Mouse (Mus musculus) brain, embryonic 14.5 days (tissue): Measurements from ENCODE around the gene Nudt19.

Experiments
- CTCF ChIP-seq: fragments of 200-500 bp; IDR thresholded peaks from 2 replicates; pipeline ENCODE4 v1.5.1; 2012; ENCODE audit warnings: inconsistent platforms, mild to moderate bottlenecking, moderate library complexity, borderline replicate concordance; ENCODE audit not compliant: insufficient read depth, insufficient read length; ENCODE audit errors: extremely low read depth
- POLR2A ChIP-seq: fragments of 200-500 bp; IDR thresholded peaks from 2 replicates; pipeline ENCODE4 v1.6.1; 2012; ENCODE audit warnings: mild to moderate bottlenecking, inconsistent platforms, borderline replicate concordance; ENCODE audit not compliant: poor library complexity, insufficient read depth, insufficient read length, severe bottlenecking; ENCODE audit errors: extremely low read depth

DNA sequence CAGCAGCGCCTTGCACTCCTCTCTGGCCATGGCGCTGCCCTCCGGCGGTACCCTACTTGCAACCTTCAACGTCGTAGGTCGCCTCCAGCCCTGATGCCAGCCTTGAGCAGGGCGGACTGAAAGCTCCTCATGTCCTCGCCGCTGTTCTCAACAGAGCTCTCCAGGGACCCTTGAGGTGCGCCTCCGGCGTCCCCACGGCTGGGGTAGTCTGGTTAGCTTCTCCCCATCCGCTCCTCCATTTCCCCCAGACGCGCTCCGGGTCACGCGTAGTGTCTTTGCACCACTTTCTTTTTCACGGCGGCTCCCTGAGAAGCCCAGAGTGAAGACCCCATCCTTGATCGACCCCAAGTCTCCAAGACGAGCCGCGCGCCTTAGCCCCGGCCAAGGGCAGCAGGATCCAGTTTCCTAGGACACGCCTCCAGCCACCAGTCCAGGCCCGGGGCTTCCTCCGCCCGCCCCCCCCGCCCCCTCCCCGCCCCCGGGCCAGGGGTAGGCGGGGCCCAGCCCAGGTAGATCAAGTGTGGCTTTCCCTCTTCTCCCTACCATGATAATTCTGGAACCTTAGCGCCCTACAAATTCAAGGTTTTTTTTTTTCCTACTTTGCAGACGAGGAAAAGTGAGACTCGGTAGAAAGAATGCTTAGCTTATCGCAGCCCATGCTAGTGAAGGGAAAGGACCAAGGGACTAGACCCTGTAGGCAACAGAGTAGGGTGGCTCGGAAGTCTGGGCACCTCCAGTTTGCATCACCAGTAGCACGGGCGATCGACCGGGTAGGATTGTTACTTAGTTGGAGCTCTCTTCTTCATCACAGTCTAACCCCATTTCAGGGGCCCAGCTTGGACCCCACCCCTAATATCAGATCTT is 29.3 kb upstream of the Nudt19 start, which contains the start of gene Rgs9bp:
- TF ChIP-seq CTCF (no peak), POLR2A (no peak)
